Comparison of ENCODE assay signal across 22 mouse cellular contexts in the genomic region with DNA sequence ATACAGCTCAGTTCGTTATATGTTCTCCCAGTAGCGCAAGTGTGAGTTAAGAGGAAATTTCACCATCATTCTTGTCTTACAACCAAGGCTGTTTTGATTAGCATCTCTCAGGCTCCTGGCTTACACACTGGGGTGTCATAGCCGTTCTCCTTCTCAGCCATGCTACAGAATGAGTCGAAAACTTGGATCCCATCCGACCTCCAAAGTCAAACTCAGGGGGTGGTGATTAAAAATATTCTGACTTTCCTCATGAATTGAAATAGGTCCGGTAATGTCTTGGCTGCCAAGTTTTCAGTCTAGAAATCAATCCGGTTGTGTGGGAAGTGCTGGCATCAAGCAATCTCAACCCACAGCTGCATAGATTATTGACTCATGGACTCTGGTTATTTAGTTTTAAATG. TPM values are rescaled to one million over a fixed set of nuclear protein-coding genes. Genes with fewer than 3 reads are reported as not detected.
"Had no signal": no experiment of that assay in that cellular context is flagged by ENCODE, and none has a peak within 500 bp of the region (broad histone marks: within the 10 kb centered on the region; RNA-seq: fewer than 3 reads in every experiment).

No protein-coding gene starts in this region.

- H3K4me1 ChIP-seq: limb, embryonic 10.5 days; liver, embryonic 12.5 days; lung, embryonic 15.5 days; midbrain, embryonic 12.5 days; neural tube, embryonic 13.5 days had no signal

- H3K27ac ChIP-seq: left cerebral cortex, adult 2 months; limb, embryonic 10.5 days; liver, embryonic 12.5 days; lung, embryonic 15.5 days; midbrain, embryonic 12.5 days; neural tube, embryonic 13.5 days had no signal

- H3K9ac ChIP-seq: liver, embryonic 12.5 days; lung, embryonic 15.5 days; midbrain, embryonic 12.5 days; neural tube, embryonic 13.5 days had no signal

- H3K4me3 ChIP-seq: left cerebral cortex, adult 2 months; limb, embryonic 10.5 days; liver, embryonic 12.5 days; lung, embryonic 15.5 days; midbrain, embryonic 12.5 days; neural tube, embryonic 13.5 days had no signal

- H3K4me2 ChIP-seq: liver, embryonic 12.5 days; lung, embryonic 15.5 days; midbrain, embryonic 12.5 days; neural tube, embryonic 13.5 days had no signal

- DNase-seq: kidney, adult 8-10 months; kidney, postnatal 36 days; lung, postnatal 14 days; retina, postnatal 1 day; right cerebral cortex, postnatal 4 days; spleen, adult 18-20 months; thymus, postnatal 4 days had no signal

- H3K9me3 ChIP-seq: limb, embryonic 10.5 days; liver, embryonic 12.5 days; lung, embryonic 15.5 days; midbrain, embryonic 12.5 days; neural tube, embryonic 13.5 days had no signal

- ATAC-seq: intestine, embryonic 16.5 days; liver, embryonic 12.5 days; midbrain, embryonic 16.5 days had no signal

- H3K27me3 ChIP-seq: liver, embryonic 12.5 days; lung, embryonic 15.5 days; midbrain, embryonic 12.5 days; neural tube, embryonic 13.5 days had no signal

- H3K36me3 ChIP-seq: limb, embryonic 10.5 days; liver, embryonic 12.5 days; lung, embryonic 15.5 days; midbrain, embryonic 12.5 days; neural tube, embryonic 13.5 days had no signal

RNA-seq across cellular contexts. Expression of a gene that starts 2.3 kb away (rescaled TPM):
- total RNA-seq: layer of hippocampus, adult 8-10 months; left cerebral cortex, adult 2 months; left cerebral cortex, postnatal 14 days; megakaryocyte-erythroid progenitor cell, adult 5-6 weeks had no signal
- polyA plus RNA-seq: intestine, embryonic 16.5 days; kidney, embryonic 16.5 days; limb, embryonic 10.5 days; limb, embryonic 14.5 days; liver, embryonic 12.5 days; liver, embryonic 16.5 days; lung, embryonic 15.5 days; midbrain, embryonic 12.5 days; midbrain, embryonic 16.5 days; neural tube, embryonic 13.5 days; stomach, embryonic 14.5 days had no signal
